Mouse (Mus musculus): ENCODE measurements around the gene Rbm7. TPM values are rescaled to one million over a fixed set of nuclear protein-coding genes. Genes with fewer than 3 reads are reported as not detected.
"Not testable (repeated sequence)": the region's sequence is repeated elsewhere in the genome, so short reads cannot be mapped to it uniquely, and the experiment has no call there.

Rbm7 gene
- polyA plus RNA-seq, 1 experiment from 2014 or later = 70.2 TPM

GRCm38 (mm10) chr9:48476236-48477165, 18.6 kb downstream of the Rbm7 start:
- Histone ChIP-seq H3K9me3 (no peaks in the 10 kb centered on the region), H3K27me3 (replicated peaks) (no peaks in the 10 kb centered on the region), H3K4me3 (no peak overlapping the region), H3K36me3 (replicated peaks) (0 out of 2 replicates have a peak, but pooled peaks cover 4% of the 10 kb centered on the region), H3K27ac (no peak overlapping the region), H3K4me2 (no peak overlapping the region), H3K9ac (no peak overlapping the region), H3K4me1 (peaks cover 12% of the 10 kb centered on the region)
- no peak for ATAC-seq (replicated peaks)
- WGBS = 92% methylated on average over 10 of the region's 10 CpGs

GRCm38 (mm10) chr9:48474367-48474766, 20.7 kb downstream of the Rbm7 start:
- Histone ChIP-seq H3K4me1 (no peaks in the 10 kb centered on the region), H3K27me3 (replicated peaks) (no peaks in the 10 kb centered on the region), H3K4me3 (no peak overlapping the region), H3K9ac (no peak overlapping the region), H3K4me2 (no peak overlapping the region), H3K27ac (no peak overlapping the region), H3K36me3 (replicated peaks) (0 out of 2 replicates have a peak, but pooled peaks cover 4% of the 10 kb centered on the region), H3K9me3 (no peaks in the 10 kb centered on the region)
- WGBS = 95% methylated on average over 9 of the region's 9 CpGs
- no peak for ATAC-seq (replicated peaks)

GRCm38 (mm10) chr9:48473131-48473530, 22.0 kb downstream of the Rbm7 start:
- Histone ChIP-seq H3K4me3 (no peak overlapping the region), H3K4me2 (no peak overlapping the region), H3K9me3 (no peaks in the 10 kb centered on the region), H3K36me3 (replicated peaks) (0 out of 2 replicates have a peak, but pooled peaks cover 4% of the 10 kb centered on the region), H3K9ac (no peak overlapping the region), H3K4me1 (no peaks in the 10 kb centered on the region), H3K27me3 (replicated peaks) (no peaks in the 10 kb centered on the region), H3K27ac (no peak overlapping the region)
- no peak for ATAC-seq (replicated peaks)
- 95% methylated on average over 12 of the region's 12 CpGs for WGBS

GRCm38 (mm10) chr9:48472441-48473025, 22.6 kb downstream of the Rbm7 start:
- no peaks in the 10 kb centered on the region for H3K4me1 ChIP-seq
- H3K27ac ChIP-seq = no peak overlapping the region
- 0 out of 2 replicates have a peak, but pooled peaks cover 4% of the 10 kb centered on the region for H3K36me3 ChIP-seq (replicated peaks)
- H3K4me3 ChIP-seq = no peak overlapping the region
- H3K27me3 ChIP-seq (replicated peaks) = no peaks in the 10 kb centered on the region
- ATAC-seq (replicated peaks) = no peak
- H3K4me2 ChIP-seq = no peak overlapping the region
- no peaks in the 10 kb centered on the region for H3K9me3 ChIP-seq
- no peak overlapping the region for H3K9ac ChIP-seq
- 75% methylated on average over 15 of the region's 15 CpGs for WGBS

- H3K4me1 ChIP-seq = not testable (repeated sequence)
- 97% methylated on average over 5 of the region's 5 CpGs for WGBS
Observed at GRCm38 (mm10) chr9:48467471-48467870, 27.6 kb downstream of the Rbm7 start.

GRCm38 (mm10) chr9:48466804-48467203, 28.3 kb downstream of the Rbm7 start:
- H3K36me3 ChIP-seq (replicated peaks) = no peaks in the 10 kb centered on the region
- H3K4me2 ChIP-seq = no peak overlapping the region
- no peak overlapping the region for H3K4me3 ChIP-seq
- no peaks in the 10 kb centered on the region for H3K27me3 ChIP-seq (replicated peaks)
- H3K9ac ChIP-seq = no peak overlapping the region
- no peaks in the 10 kb centered on the region for H3K9me3 ChIP-seq
- no peak overlapping the region for H3K27ac ChIP-seq
- ATAC-seq (replicated peaks) = no peak
- WGBS = 65% methylated on average over 3 of the region's 3 CpGs
- no peaks in the 10 kb centered on the region for H3K4me1 ChIP-seq

More at GRCm38 (mm10) chr9:48467471-48467870, 27.6 kb downstream of the Rbm7 start:
- H3K4me3 ChIP-seq; H3K9me3 ChIP-seq; H3K36me3 ChIP-seq (replicated peaks); H3K27me3 ChIP-seq (replicated peaks); H3K4me2 ChIP-seq; H3K27ac ChIP-seq; H3K9ac ChIP-seq; ATAC-seq (replicated peaks): not testable (repeated sequence)

GRCm38 (mm10) chr9:48465671-48466070, 29.4 kb downstream of the Rbm7 start:
- Histone ChIP-seq H3K4me2 (no peak overlapping the region), H3K4me3 (no peak overlapping the region), H3K9ac (no peak overlapping the region), H3K4me1 (no peaks in the 10 kb centered on the region), H3K9me3 (no peaks in the 10 kb centered on the region), H3K27ac (no peak overlapping the region), H3K36me3 (replicated peaks) (no peaks in the 10 kb centered on the region), H3K27me3 (replicated peaks) (no peaks in the 10 kb centered on the region)
- WGBS = 96% methylated on average over 3 of the region's 3 CpGs
- ATAC-seq (replicated peaks) = no peak

GRCm38 (mm10) chr9:48461545-48461944, 33.6 kb downstream of the Rbm7 start:
- H3K27ac ChIP-seq = no peak overlapping the region
- no peaks in the 10 kb centered on the region for H3K27me3 ChIP-seq (replicated peaks)
- H3K9me3 ChIP-seq = no peaks in the 10 kb centered on the region
- H3K4me1 ChIP-seq = no peaks in the 10 kb centered on the region
- no peaks in the 10 kb centered on the region for H3K36me3 ChIP-seq (replicated peaks)
- no peak overlapping the region for H3K9ac ChIP-seq
- H3K4me3 ChIP-seq = no peak overlapping the region
- ATAC-seq (replicated peaks) = no peak
- H3K4me2 ChIP-seq = no peak overlapping the region
- 94% methylated on average over 3 of the region's 3 CpGs for WGBS

- Histone ChIP-seq H3K4me1 (no peaks in the 10 kb centered on the region), H3K9me3 (no peaks in the 10 kb centered on the region), H3K36me3 (replicated peaks) (no peaks in the 10 kb centered on the region), H3K27ac (no peak overlapping the region), H3K9ac (no peak overlapping the region), H3K4me3 (no peak overlapping the region), H3K4me2 (no peak overlapping the region), H3K27me3 (replicated peaks) (no peaks in the 10 kb centered on the region)
- no peak for ATAC-seq (replicated peaks)
- 92% methylated on average over 8 of the region's 8 CpGs for WGBS
Observed at GRCm38 (mm10) chr9:48460720-48461119, 34.4 kb downstream of the Rbm7 start.

GRCm38 (mm10) chr9:48459391-48459790, 35.7 kb downstream of the Rbm7 start:
- H3K27me3 ChIP-seq (replicated peaks) = no peaks in the 10 kb centered on the region
- WGBS = 90% methylated on average over 5 of the region's 5 CpGs
- H3K4me3 ChIP-seq = no peak overlapping the region
- no peaks in the 10 kb centered on the region for H3K9me3 ChIP-seq
- no peaks in the 10 kb centered on the region for H3K36me3 ChIP-seq (replicated peaks)
- H3K4me2 ChIP-seq = no peak overlapping the region
- no peak for ATAC-seq (replicated peaks)
- no peak overlapping the region for H3K27ac ChIP-seq
- no peaks in the 10 kb centered on the region for H3K4me1 ChIP-seq
- H3K9ac ChIP-seq = no peak overlapping the region

- no peak overlapping the region for H3K4me2 ChIP-seq
- no peak for ATAC-seq (replicated peaks)
- H3K27ac ChIP-seq = no peak overlapping the region
- 70% methylated on average over 3 of the region's 3 CpGs for WGBS
- H3K27me3 ChIP-seq (replicated peaks) = no peaks in the 10 kb centered on the region
- H3K36me3 ChIP-seq (replicated peaks) = no peaks in the 10 kb centered on the region
- no peak overlapping the region for H3K4me3 ChIP-seq
- H3K9ac ChIP-seq = no peak overlapping the region
- H3K4me1 ChIP-seq = no peaks in the 10 kb centered on the region
- no peaks in the 10 kb centered on the region for H3K9me3 ChIP-seq
Observed at GRCm38 (mm10) chr9:48458879-48459278, 36.2 kb downstream of the Rbm7 start.

GRCm38 (mm10) chr9:48455961-48456360, 39.1 kb downstream of the Rbm7 start:
- Histone ChIP-seq H3K27me3 (replicated peaks) (no peaks in the 10 kb centered on the region), H3K27ac (no peak overlapping the region), H3K9ac (no peak overlapping the region), H3K4me1 (no peaks in the 10 kb centered on the region), H3K36me3 (replicated peaks) (no peaks in the 10 kb centered on the region), H3K9me3 (no peaks in the 10 kb centered on the region), H3K4me3 (no peak overlapping the region), H3K4me2 (no peak overlapping the region)
- ATAC-seq (replicated peaks) = no peak
- 84% methylated on average over 3 of the region's 3 CpGs for WGBS

All from midbrain, embryonic 15.5 days (tissue).